Mouse (Mus musculus) heart, embryonic 16.5 days (tissue): ENCODE measurements around the gene Wdpcp. TPM values are rescaled to one million over a fixed set of nuclear protein-coding genes. Genes with fewer than 3 reads are reported as not detected.

Experiments
- ATAC-seq: fragments of 200-750 bp; cut with Nextera tagmentation; replicated peaks from 2 replicates; pipeline ENCODE4 v1.8.0; 2017; ENCODE audit warnings: moderate number of reproducible peaks; ENCODE audit not compliant: insufficient read depth, low FRiP score; ENCODE audit errors: extremely low read depth
- H3K27ac ChIP-seq: fragments of 300-500 bp; sonication (generic); 2 replicates; pipeline ENCODE4 v1.5.1; 2014; ENCODE audit warnings: mild to moderate bottlenecking, low read length, control low read depth, moderate library complexity
- H3K27me3 ChIP-seq: fragments of 300-500 bp; sonication (generic); 2 replicates; pipeline ENCODE4 v1.6.1; 2014; ENCODE audit warnings: low read length, mixed read lengths; ENCODE audit not compliant: control insufficient read depth, insufficient read depth
- H3K36me3 ChIP-seq: fragments of 300-500 bp; sonication (generic); 2 replicates; pipeline ENCODE4 v1.6.1; 2014; ENCODE audit not compliant: control insufficient read depth, insufficient read depth
- H3K4me1 ChIP-seq: fragments of 300-500 bp; sonication (generic); 2 replicates; pipeline ENCODE4 v1.6.1; 2014; ENCODE audit warnings: low read length, mixed read lengths; ENCODE audit not compliant: control insufficient read depth, insufficient read depth
- H3K4me2 ChIP-seq: fragments of 300-500 bp; sonication (generic); 2 replicates; pipeline ENCODE4 v1.6.1; 2014; ENCODE audit warnings: low read depth, mild to moderate bottlenecking, control low read depth, low read length
- H3K4me3 ChIP-seq: fragments of 300-500 bp; sonication (generic); 2 replicates; pipeline ENCODE4 v1.5.1; 2014; ENCODE audit warnings: mild to moderate bottlenecking, control low read depth, low read length
- H3K9ac ChIP-seq: fragments of 300-500 bp; sonication (generic); 2 replicates; pipeline ENCODE4 v1.6.1; 2014; ENCODE audit warnings: low read length, control low read depth
- H3K9me3 ChIP-seq: fragments of 300-500 bp; sonication (generic); replicated peaks from 2 replicates; pipeline ENCODE4 v1.6.1; 2016; ENCODE audit warnings: low read length; ENCODE audit not compliant: control insufficient read depth
- WGBS: fragments of 180-500 bp; shearing (Covaris S2); extraction: QIAGEN DNeasy Blood & Tissue Kit; methylation state at CpG from one replicate; pipeline ENCODE4 v1.1.7; 2014; 5-methylcytosine and 5-hydroxymethylcytosine counted together
- polyA plus RNA-seq: library from polyadenylated mRNA; unstranded; fragments of >200 nt; fragmentation: Nextera tagmentation; extraction: Ambion mirVana; gene quantifications from 2 replicates; pipeline ENCODE4 v1.2.1, GENCODE M21; 2015

Gene Wdpcp
- polyA plus RNA-seq, 1 experiment from 2014 or later = 7.4 TPM

DNA sequence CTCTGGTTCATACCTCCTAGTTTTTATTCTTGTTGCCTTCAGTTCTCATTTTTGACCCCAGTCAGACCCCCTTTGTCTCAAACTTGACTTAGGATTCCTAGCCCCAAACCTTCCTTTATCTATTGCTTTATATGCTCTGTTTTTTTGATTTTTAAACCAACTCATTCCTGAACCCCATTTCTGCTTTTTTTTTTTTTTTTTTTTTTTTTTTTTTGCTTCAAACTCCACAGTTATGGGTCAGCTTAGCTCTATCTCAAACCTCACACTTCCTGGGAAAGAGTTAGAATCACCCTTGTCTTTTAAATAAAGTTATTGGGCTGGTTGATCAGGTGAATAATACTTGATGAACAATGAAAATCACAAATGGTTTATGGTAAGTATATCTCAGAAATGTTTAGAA, 24.5 kb upstream of the Wdpcp start:
- no peak overlapping the region for H3K27ac ChIP-seq

DNA sequence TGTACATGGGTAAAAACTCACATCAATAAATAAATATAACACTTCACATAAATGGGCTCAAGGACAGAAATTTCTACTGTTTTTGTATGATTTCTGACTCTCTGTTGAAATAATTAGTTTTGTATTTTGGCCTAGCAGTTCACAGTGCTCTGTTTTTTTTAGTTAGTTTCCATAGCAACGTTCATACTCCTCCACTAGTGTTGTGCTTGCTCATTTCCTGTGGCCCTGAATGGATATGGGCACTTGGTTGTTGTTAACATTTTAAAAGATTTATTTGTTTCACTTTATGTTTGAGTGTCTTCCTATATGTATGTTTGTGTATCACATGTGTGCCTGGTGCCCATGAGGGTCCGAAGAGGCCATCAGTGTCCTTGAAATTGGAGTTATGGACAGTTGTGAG, 23.0 kb upstream of the Wdpcp start:
- 77% methylated on average over 2 of the region's 2 CpGs for WGBS
- H3K27me3 ChIP-seq = no peaks in the 10 kb centered on the region

More for the DNA sequence above, 24.5 kb upstream of the Wdpcp start:
- Histone ChIP-seq H3K4me2 (no peak overlapping the region), H3K9me3 (no peaks in the 10 kb centered on the region), H3K27me3 (no peaks in the 10 kb centered on the region), H3K9ac (no peak overlapping the region), H3K36me3 (no peaks in the 10 kb centered on the region), H3K4me1 (no peaks in the 10 kb centered on the region), H3K4me3 (no peak overlapping the region)
- no peak for ATAC-seq

DNA sequence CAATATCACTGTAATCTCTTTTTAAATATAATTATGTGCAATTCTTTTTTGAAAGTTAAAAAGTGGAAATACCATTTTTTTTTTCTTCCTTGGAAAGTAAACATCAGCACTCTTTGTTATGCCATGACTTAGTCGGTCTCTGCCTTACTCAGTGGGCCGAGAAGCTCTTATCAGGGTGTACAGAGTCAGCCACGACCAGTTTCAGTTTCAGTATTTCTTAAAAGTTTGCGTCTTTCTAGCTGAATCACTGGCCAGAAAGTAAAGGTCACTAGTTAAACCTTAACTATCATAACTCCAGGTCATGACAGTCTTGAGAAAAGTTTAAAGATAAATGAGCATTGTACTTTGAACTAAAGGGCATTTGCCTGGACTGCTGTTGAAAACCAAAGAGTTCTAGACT, 22.3 kb upstream of the Wdpcp start:
- no peak for ATAC-seq
- Histone ChIP-seq H3K9me3 (no peaks in the 10 kb centered on the region), H3K4me3 (no peak overlapping the region), H3K4me2 (no peak overlapping the region), H3K36me3 (no peaks in the 10 kb centered on the region), H3K27ac (no peak overlapping the region), H3K9ac (no peak overlapping the region), H3K4me1 (no peaks in the 10 kb centered on the region), H3K27me3 (no peaks in the 10 kb centered on the region)
- WGBS = 61% methylated on average over 4 of the region's 4 CpGs

More for the DNA sequence above, 23.0 kb upstream of the Wdpcp start:
- Histone ChIP-seq H3K4me2 (no peak overlapping the region), H3K4me3 (no peak overlapping the region), H3K36me3 (no peaks in the 10 kb centered on the region), H3K4me1 (no peaks in the 10 kb centered on the region), H3K27ac (no peak overlapping the region), H3K9me3 (no peaks in the 10 kb centered on the region), H3K9ac (no peak overlapping the region)
- no peak for ATAC-seq

DNA sequence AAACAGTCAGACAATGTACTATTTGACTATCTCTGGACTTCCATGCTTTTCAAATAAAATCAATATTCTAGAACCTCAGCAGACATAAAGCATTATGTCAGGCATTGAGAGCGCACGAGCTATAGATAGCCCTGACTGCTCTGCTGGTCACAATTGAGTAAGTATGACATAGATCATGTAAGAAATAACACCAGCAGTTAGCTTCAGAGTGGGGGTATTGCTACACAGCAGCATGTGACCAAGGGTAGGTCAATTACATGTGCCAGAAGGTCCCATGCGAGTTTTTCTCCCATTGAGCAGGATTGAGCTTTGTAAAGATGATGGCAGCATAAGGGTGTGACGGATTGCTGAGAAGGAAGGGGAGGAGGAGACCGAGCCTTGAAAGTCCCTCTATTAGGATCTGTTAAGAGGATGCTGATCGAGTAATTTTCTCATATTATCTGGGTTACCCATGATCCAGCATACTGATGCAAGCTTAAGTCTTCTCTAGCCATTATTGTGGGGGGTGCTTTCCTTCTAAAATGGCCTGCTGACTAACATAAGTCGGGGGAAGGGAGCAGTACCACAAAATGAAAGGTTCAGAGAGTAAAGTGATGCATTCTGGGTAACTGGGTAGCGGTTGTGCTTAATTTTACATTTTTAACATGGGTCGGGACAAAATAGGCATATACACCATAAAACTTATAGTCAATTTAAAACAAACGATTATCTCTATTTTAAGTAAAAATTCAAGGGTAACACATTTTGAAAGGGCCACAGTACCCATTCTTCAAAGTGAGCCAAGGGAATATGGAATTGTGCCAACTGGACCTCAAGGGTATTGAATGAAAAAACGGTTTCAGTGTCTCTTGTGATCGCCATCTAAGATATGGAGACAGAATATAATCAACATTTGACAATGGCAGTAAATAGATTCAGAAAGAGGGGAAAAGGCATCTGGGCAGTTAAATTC, 21.5 kb upstream of the Wdpcp start:
- no peak overlapping the region for H3K9ac ChIP-seq
- no peak overlapping the region for H3K27ac ChIP-seq
- H3K4me3 ChIP-seq = no peak overlapping the region
- no peaks in the 10 kb centered on the region for H3K36me3 ChIP-seq
- H3K4me2 ChIP-seq = no peak overlapping the region
- no peak for ATAC-seq
- no peaks in the 10 kb centered on the region for H3K27me3 ChIP-seq
- H3K9me3 ChIP-seq = no peaks in the 10 kb centered on the region
- WGBS = 82% methylated on average over 12 of the region's 12 CpGs
- H3K4me1 ChIP-seq = no peaks in the 10 kb centered on the region

DNA sequence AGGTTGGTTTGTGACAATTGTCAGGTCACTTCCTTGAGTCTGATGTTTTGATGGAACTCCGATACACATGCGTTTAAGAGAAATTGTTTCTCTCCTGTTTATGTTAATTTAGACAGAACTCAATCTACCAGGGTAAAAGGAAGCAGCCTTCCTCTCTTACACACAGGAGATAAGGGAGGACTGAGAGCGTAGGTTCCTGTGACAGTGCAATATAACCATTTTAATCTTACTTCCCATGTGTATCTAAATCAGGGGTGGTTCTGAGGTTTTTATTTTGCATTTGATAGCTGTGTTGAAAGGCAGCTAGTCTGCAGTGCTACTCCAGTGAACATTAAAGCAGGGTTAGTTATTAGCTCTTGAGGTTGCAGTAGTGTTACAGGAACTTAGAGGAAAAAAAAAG, 20.0 kb upstream of the Wdpcp start:
- 48% methylated on average over 3 of the region's 3 CpGs for WGBS
- no peaks in the 10 kb centered on the region for H3K9me3 ChIP-seq
- H3K36me3 ChIP-seq = 0 out of 2 replicates have a peak, but pooled peaks cover 2% of the 10 kb centered on the region
- no peaks in the 10 kb centered on the region for H3K27me3 ChIP-seq
- H3K4me2 ChIP-seq = no peak overlapping the region
- H3K9ac ChIP-seq = no peak overlapping the region
- no peaks in the 10 kb centered on the region for H3K4me1 ChIP-seq
- no peak for ATAC-seq
- H3K27ac ChIP-seq = no peak overlapping the region
- no peak overlapping the region for H3K4me3 ChIP-seq

DNA sequence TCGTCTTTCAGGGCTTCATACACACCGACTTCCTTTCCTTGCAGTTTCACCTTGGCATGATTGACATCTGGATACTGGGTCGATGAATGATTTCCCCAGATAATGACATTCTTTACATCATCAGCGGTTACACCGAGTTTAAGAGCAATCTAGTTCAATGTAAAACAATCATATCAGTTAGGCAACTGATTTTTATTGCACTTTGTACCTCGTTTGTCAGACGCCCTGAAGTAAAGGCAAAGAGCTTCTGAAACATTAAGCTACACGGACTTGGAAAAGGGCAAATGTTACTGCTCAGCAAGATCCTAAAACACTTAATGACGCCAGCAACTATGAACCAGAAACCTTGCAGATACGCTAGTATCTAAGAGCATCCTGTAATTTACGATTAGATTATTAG, 12.3 kb upstream of the Wdpcp start:
- Histone ChIP-seq H3K4me2 (no peak overlapping the region), H3K27ac (no peak overlapping the region), H3K27me3 (no peaks in the 10 kb centered on the region), H3K4me3 (no peak overlapping the region), H3K36me3 (peaks cover 36% of the 10 kb centered on the region), H3K4me1 (peaks cover 12% of the 10 kb centered on the region), H3K9ac (no peak overlapping the region), H3K9me3 (no peaks in the 10 kb centered on the region)
- 81% methylated on average over 11 of the region's 11 CpGs for WGBS
- no peak for ATAC-seq

DNA sequence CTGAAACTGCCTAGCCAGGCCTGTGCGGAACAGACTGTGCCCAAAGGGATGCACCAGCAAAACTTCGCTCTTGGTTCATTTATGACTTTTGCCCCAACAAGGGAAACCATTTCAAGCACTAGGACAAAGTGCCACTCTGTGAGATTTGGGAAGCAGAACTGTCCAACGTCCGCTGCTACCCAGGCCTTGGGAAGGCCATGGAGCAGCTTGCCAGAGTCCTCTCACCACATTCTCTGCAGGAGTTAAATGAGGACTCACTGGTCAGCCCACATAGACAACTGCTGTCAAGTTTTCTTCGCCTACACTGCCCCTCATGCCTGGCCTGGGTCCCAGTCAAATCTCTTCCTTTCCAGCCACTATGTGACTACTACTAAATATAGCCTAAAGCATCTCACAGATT, 10.7 kb upstream of the Wdpcp start:
- Histone ChIP-seq H3K9me3 (no peaks in the 10 kb centered on the region), H3K9ac (no peak overlapping the region), H3K4me1 (peaks cover 25% of the 10 kb centered on the region), H3K36me3 (peaks cover 40% of the 10 kb centered on the region), H3K27ac (peak overlapping the region; percentile 73), H3K4me3 (no peak overlapping the region), H3K4me2 (peak overlapping the region; percentile 14; the same call in 1 of the 2 replicates), H3K27me3 (no peaks in the 10 kb centered on the region)
- peak; percentile 79 for ATAC-seq
- 43% methylated on average over 5 of the region's 5 CpGs for WGBS

DNA sequence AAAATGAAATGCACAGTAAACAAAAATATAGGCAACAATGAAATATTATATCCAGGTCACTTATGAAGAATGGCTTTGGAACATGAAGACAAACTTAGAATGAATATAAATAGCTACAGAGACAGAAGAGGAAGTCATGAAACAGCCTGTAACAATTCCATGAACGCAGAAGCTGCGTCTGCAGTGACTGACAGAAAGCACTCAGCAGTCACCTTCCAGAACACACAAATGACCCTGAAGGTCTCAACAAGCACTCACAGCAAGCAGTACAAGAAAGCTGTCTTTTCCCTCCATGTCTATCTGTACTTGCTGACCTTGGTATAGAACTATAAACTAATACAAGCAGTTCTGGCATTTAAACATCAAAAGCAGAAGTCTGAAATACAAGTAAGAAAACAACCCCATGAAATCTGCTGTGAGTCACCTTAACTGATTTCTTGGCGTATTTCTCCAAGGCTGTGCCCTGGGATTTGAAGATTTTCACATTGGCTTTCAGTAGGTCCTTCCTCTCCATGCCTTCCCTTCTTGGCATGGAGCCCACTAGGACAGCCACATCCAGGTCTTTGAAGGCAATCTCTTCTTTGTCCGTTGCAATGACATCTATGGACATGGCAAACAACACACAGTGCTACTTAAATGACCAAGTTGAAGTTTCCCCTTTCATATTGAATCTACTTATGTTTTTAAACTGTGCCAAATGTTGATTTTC, 8.3 kb upstream of the Wdpcp start:
- H3K36me3 ChIP-seq = peaks cover 34% of the 10 kb centered on the region
- ATAC-seq = peak; percentile 66
- H3K27me3 ChIP-seq = no peaks in the 10 kb centered on the region
- peaks cover 40% of the 10 kb centered on the region for H3K4me1 ChIP-seq
- no peak overlapping the region; the same call in 1 of the 2 replicates for H3K4me3 ChIP-seq
- peak overlapping the region; percentile 35 for H3K4me2 ChIP-seq
- H3K27ac ChIP-seq = peak overlapping the region; percentile 89
- peak overlapping the region; percentile 32 for H3K9ac ChIP-seq
- no peaks in the 10 kb centered on the region for H3K9me3 ChIP-seq
- 32% methylated on average over 4 of the region's 4 CpGs for WGBS
